Mouse (Mus musculus) forebrain, embryonic 16.5 days (tissue): Measurements from ENCODE around the gene Cacna1c. TPM values are rescaled to one million over a fixed set of nuclear protein-coding genes. Genes with fewer than 3 reads are reported as not detected.

Source experiments
- ATAC-seq: fragments of 200-750 bp; cut with Nextera tagmentation; 2 replicates; pipeline ENCODE4 v1.8.0; 2017; ENCODE audit warnings: mild to moderate bottlenecking, moderate library complexity
- H3K27ac ChIP-seq: fragments of 300-500 bp; sonication (generic); 2 replicates; pipeline ENCODE4 v1.5.1; 2014; ENCODE audit warnings: low read length, control low read depth
- H3K27me3 ChIP-seq: fragments of 300-500 bp; sonication (generic); replicated peaks from 2 replicates; pipeline ENCODE4 v1.6.1; 2014; ENCODE audit warnings: low read length; ENCODE audit not compliant: control insufficient read depth, insufficient read depth
- H3K36me3 ChIP-seq: fragments of 300-500 bp; sonication (generic); 2 replicates; pipeline ENCODE4 v1.6.1; 2014; ENCODE audit not compliant: control insufficient read depth, insufficient read depth
- H3K4me1 ChIP-seq: fragments of 300-500 bp; sonication (generic); replicated peaks from 2 replicates; pipeline ENCODE4 v1.6.1; 2014; ENCODE audit warnings: low read length; ENCODE audit not compliant: control insufficient read depth, insufficient read depth
- H3K4me2 ChIP-seq: fragments of 300-500 bp; sonication (generic); 2 replicates; pipeline ENCODE4 v1.6.1; 2014; ENCODE audit warnings: mild to moderate bottlenecking, low read length, control low read depth
- H3K4me3 ChIP-seq: fragments of 300-500 bp; sonication (generic); replicated peaks from 2 replicates; pipeline ENCODE4 v1.5.1; 2014; ENCODE audit warnings: mild to moderate bottlenecking, low read length, control low read depth
- H3K9ac ChIP-seq: fragments of 300-500 bp; sonication (generic); replicated peaks from 2 replicates; pipeline ENCODE4 v1.6.1; 2014; ENCODE audit warnings: low read depth, low read length, control low read depth
- H3K9me3 ChIP-seq: fragments of 300-500 bp; sonication (generic); 2 replicates; pipeline ENCODE4 v1.6.1; 2016; ENCODE audit warnings: low read length; ENCODE audit not compliant: control insufficient read depth
- WGBS: fragments of 180-500 bp; shearing (Covaris S2); extraction: QIAGEN DNeasy Blood & Tissue Kit; methylation state at CpG from one replicate; pipeline ENCODE4 v1.1.7; 2014; 5-methylcytosine and 5-hydroxymethylcytosine counted together
- polyA plus RNA-seq: library from polyadenylated mRNA; unstranded; fragments of >200 nt; fragmentation: Nextera tagmentation; extraction: Ambion mirVana; gene quantifications from 2 replicates; pipeline ENCODE4 v1.2.1, GENCODE M21; 2015

The Cacna1c gene
- polyA plus RNA-seq, 1 experiment from 2014 or later, result 9.8 TPM

GRCm38 (mm10) chr6:118561225-118561624 is 635.0 kb downstream of the Cacna1c start:
- no peak overlapping the region for H3K27ac ChIP-seq
- 83% methylated on average over 8 of the region's 8 CpGs for WGBS
- ATAC-seq, result no peak

GRCm38 (mm10) chr6:118538627-118539026 is 657.6 kb downstream of the Cacna1c start:
- no peaks in the 10 kb centered on the region for H3K9me3 ChIP-seq
- no peaks in the 10 kb centered on the region for H3K4me1 ChIP-seq
- no peak overlapping the region for H3K9ac ChIP-seq
- no peaks in the 10 kb centered on the region for H3K27me3 ChIP-seq
- no peak for ATAC-seq
- H3K36me3 ChIP-seq, result peaks cover 18% of the 10 kb centered on the region
- WGBS, result 96% methylated on average over 4 of the region's 4 CpGs
- H3K27ac ChIP-seq, result no peak overlapping the region
- H3K4me2 ChIP-seq, result no peak overlapping the region
- H3K4me3 ChIP-seq, result no peak overlapping the region

More at GRCm38 (mm10) chr6:118561225-118561624, 635.0 kb downstream of the Cacna1c start:
- H3K27me3 ChIP-seq, result no peaks in the 10 kb centered on the region
- peak overlapping the region; percentile 70 for H3K9ac ChIP-seq
- peaks cover 31% of the 10 kb centered on the region for H3K4me1 ChIP-seq
- no peaks in the 10 kb centered on the region for H3K9me3 ChIP-seq
- H3K4me3 ChIP-seq, result peak overlapping the region; percentile 57
- H3K4me2 ChIP-seq, result peak overlapping the region; percentile 97
- peaks cover 13% of the 10 kb centered on the region for H3K36me3 ChIP-seq

Other genes with a start within 250 kb of the Cacna1c start
- 13.7 and 15.8 TPM in 2 replicates for gene Dcp1b, start 21.2 kb downstream of the Cacna1c start, polyA plus RNA-seq
- gene Cacna2d4, start 40.1 kb upstream of the Cacna1c start, polyA plus RNA-seq, result 0.06 and 0.75 TPM in 2 replicates
- 4.5 and 7.9 TPM in 2 replicates for gene Lrtm2, start 134.3 kb upstream of the Cacna1c start, polyA plus RNA-seq
- 40.9 and 47.4 TPM in 2 replicates for gene Adipor2, start 221.3 kb upstream of the Cacna1c start, polyA plus RNA-seq